Mouse (Mus musculus): ENCODE data around the gene Pafah1b2.

The Pafah1b2 gene

DNA sequence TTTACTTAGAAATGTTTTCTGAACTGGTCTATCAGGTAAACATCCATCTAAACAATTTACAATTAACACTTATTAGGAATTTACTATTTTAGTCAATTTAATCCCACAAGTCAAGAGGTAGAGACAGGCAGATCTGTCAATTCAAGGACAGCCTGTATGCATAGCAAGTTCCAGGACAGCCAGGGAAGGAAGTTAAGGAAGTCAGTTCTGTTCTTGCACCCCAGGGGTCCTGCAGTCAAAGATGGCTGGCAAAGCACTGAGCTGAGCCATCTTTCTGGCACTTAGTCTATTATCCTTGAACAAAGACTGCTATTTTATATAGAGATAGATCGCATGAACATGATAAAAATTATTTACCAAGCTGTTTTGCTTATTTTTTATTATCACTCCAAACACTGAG is 31.9 kb downstream of the Pafah1b2 start:
- DNase-seq = no peak

GRCm38 (mm10) chr9:45979778-45980177 is 32.7 kb downstream of the Pafah1b2 start:
- DNase-seq = no peak

GRCm38 (mm10) chr9:45976884-45977283 is 35.6 kb downstream of the Pafah1b2 start:
- DNase-seq = no peak

GRCm38 (mm10) chr9:45963577-45963976 is 48.9 kb downstream of the Pafah1b2 start:
- no peak for DNase-seq

- no peak for DNase-seq
These were observed 50.6 kb downstream of the Pafah1b2 start for GRCm38 (mm10) chr9:45961855-45962254.

DNA sequence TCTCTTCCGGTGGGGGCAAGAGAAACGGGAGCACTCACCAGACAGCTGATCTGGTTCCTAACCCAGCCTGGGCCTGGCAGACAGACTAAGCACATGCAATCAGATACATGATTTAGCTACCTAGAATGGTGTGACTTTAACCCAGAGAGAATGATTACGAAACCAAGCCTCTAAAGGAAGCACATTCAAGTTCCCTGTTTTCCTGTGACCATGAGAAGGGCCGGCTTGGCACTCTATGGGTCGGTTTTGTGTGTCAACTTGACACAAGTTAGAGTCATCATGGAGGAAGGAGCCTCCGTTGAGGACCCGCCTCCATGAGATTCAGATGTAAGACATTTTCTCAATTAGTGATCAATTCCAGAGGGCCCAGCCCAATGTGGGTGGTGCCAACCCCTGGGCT is 52.8 kb downstream of the Pafah1b2 start:
- no peak for DNase-seq

DNA sequence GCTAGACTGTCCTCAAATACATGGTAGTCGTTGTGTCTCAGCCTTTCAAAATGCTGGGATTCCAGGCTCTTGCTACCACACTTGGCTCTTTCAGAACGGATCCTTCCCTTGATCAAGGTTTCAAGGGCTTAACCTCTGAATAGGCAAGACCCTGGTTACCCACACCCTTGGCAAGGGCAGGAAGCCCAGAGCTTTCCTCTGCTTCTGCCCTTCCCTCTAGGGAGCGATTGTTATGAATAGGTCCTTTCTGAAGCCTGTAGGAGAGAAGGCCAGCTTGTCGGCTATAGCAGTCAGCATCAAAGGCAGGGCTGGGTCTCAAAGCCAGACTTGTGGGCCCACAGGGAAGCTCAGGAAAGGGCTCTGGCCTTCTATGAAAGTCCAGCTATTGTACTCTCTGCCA is 53.6 kb downstream of the Pafah1b2 start:
- DNase-seq = no peak

- DNase-seq = no peak
These were observed 54.3 kb downstream of the Pafah1b2 start for GRCm38 (mm10) chr9:45958023-45958670.

DNA sequence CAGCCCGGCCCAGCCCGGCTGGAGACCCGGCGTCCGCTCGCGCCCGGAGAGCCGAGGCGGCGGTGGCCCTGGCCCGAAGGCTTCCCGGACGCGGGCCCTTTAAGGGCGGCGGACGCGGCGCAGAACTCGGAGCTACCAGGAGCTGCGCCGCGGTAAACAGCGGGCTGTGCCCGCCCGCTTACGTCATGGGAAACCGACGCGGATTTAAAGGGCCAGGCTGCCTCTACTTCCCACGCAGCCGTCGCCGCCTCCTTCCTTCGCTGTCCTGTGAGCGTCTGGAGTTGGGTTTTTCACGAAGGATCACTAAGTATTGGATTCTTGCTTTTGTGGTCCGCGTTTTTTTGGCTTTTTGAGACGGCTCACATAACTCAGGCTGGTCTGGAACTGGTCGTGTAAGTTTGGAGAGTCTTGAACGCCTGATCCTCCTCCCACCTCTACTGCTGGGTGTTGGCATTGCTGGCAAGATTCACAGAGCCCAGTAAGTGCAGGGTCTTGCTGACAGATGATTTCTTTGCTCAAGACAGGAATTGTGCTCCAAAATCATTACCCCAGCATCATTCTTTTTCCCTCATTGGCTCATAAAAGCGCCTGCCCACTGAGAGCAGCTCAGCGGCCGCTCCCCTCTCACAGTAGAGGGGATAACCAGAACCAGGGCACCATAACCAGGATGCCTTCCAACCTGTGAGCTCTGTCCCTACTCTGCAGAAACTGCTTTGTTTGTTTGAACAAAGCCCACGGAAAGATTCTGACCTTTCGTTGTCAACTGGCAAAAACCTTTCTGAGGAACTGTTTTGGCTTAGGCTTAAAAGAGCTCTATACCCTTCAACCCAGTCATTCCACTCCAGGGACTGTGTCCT is 57.2 kb downstream of the Pafah1b2 start, which contains the start of gene Sidt2:
Gene Sidt2, minus strand, starts transcription at position 152 of the 857 bp plus-strand sequence.
- peak; percentile 82 to 86 for DNase-seq

- DNase-seq = peak in 1 of 2 experiments; percentile 54
These were observed 58.0 kb downstream of the Pafah1b2 start for GRCm38 (mm10) chr9:45954294-45955106.

- DNase-seq = no peak
These were observed 58.8 kb downstream of the Pafah1b2 start for GRCm38 (mm10) chr9:45953511-45954293.

GRCm38 (mm10) chr9:45952890-45953289 is 59.6 kb downstream of the Pafah1b2 start:
- no peak for DNase-seq

DNA sequence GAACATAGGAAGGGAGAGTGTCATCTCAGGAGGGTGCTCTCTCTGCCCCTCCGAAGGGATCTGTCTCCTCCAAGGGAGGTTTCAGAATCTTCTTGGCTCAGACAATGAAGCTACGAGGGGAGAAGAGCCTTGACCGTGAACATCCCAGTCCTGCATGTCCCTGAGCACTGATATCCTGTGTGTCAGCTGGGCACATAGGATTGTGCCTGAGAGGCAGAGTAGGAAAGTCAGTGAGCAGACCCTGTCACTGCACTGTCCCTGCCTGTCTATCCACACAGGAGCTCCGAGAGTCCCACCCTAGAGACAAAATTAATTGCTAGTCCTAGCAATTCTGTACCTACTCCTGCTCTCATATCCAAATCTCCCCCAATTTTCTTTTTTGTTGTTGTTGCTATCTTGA is 60.4 kb downstream of the Pafah1b2 start:
- DNase-seq = no peak

DNA sequence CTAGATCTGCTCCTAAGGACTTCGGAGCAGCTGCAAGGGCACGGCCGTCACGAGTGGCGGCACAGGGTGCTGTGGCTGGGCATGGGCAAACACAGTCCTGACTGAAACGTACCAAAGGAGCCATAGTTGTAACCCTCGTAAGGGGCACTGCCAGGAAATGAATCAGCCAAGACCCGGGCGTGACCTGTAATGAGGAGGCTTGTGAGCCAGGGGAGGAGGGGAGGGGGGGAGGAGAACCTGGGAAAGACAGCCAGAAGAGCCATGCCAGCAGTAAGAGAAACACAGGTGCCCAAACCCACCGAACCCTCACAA is 65.7 kb downstream of the Pafah1b2 start:
- DNase-seq = no peak

DNA sequence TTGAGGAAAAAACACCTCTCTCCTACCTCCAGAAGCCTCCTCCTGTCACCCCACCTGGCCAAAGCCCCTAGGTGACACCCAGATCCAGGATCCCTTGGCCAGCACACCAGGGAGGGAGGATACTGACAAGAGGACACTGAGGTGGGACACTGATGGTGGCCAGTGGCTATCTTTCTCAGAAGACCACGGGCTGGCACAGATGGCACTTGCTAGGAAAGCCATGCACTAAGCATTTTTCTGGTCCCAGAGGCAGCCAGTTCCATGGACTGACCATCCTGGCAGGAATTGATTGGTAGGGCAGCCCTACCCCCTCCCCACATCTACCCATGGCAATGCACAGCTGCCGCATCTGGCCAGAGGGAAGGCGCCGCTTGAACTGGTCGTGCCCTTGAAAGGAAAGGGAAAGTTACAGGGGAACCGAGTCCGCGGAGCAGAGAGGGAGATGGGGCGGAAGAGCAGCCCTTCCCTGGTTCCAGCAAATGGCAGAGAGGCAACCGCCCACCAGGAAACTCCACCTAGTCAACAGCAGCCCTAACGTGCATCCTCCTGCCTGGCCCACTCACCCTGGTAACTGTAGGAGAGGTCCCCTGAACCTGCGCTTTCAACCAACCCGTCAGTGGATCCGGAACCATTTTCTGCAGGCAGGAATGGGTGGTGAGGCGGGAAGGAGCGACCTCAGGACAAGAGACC is 66.2 kb downstream of the Pafah1b2 start:
- DNase-seq = no peak

DNA sequence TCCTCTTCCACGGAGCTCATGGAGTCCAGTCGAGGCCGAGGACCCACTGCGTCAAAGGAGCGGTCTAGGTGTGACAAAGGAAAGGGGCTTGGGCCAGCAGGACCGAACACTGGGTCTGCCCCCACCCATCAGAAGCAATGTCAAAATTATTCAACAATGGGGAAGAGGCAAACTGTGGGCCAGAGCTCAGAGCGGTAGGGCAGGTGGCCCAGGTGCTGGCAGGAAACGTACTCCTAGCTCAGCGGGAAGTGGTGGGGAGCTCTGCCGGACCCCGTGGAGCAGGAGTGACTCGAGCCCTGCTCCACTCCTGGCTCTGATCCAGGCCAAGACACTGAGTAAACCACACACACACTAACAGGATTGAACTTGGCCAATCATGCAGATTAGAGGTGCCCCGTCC is 66.8 kb downstream of the Pafah1b2 start:
- DNase-seq = no peak

DNA sequence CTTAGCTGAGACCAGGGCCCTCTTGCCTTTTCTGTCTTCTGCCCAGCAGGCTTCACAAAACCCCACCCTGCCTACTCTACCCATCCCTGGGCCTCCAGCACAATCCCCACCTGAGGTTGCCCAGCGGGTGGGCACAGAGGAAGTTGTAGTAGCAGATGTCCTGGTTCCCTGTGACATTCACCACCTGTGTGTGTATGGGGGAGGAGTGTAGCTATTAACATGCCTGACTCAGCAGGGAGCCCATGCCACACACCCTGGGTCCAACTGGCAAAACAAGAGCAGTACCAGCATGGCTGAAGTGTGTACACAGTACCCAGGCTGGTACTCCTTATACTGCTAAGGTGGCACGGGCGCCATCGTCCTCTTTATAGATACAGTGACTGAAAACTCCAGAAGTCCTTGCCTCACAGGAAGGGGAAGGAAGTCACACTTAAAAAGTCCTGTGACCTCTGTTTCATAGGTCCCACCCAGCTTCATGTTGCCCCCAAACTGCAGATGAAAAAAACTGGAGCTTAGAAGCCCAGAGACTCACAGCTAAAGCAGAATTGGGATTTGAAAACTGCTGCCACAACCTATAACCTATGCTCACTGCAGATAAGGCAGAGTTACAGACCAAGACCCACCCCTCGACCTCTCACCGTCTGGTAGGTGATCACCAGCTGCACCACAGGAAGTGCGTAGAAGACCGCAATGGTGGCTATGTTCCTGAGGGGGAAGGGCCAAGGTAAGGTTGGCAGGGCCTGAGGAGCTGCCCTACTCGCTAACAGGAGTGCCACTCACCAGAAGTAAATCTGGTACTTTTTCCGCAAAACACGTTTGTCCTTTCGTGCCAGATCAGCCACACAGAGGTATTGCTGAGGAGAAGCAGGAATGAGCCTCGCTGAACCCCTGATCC is 67.7 kb downstream of the Pafah1b2 start:
- peak; percentile 61 to 65 for DNase-seq

GRCm38 (mm10) chr9:45943628-45944505 is 68.6 kb downstream of the Pafah1b2 start:
- DNase-seq = no peak

DNA sequence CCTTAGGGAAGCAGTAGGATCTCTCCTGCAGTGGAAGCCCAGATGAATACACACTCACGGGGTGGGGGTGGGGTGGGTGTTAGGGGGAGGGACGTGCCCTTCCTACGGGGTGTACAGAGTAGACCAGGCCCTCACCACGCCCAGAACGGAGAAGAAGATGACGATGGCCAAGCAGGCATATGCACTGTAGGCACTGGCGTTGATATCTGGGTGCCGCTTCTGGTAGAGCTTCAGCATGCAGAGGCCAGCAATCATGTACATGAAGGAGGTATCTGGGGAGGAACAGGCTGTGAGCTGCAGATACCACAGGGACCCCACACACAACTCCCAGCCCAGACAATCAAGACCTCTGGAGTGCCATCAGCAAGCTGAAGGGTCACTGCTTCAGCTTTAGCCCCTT is 69.6 kb downstream of the Pafah1b2 start:
- no peak for DNase-seq

DNA sequence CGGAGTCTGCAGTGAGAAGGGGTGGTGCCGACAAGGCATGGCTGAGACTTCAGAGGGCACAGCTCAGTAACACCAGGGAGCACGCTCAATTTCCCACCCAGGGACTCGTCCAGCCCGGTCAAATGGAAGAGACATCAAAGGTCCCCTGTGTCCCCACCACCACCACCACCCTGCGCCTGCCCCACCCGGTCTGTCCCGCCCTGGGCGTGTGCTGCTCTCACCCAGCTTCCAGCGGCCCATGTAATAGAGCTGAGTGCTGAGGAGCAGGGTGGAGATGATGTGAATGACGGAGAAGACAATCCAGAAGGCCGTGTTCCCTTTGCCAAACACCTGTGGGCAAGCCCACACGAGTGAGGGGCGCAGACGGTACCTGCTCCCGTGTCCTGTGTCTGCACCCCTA is 70.0 kb downstream of the Pafah1b2 start:
- no peak for DNase-seq

Data from spleen, adult 18-20 months (tissue).